28 mouse cellular contexts compared by ENCODE assay signal in genomic region chr2:129218537-129219105, GRCm38 (mm10). TPM values are rescaled to one million over a fixed set of nuclear protein-coding genes. Genes with fewer than 3 reads are reported as not detected.
DNase-seq lines count a peak whose midpoint lies in the region; ATAC-seq and TF ChIP-seq lines count a peak whose summit lies in the region.
"Had no signal": no experiment of that assay in that cellular context is flagged by ENCODE, and none has a peak within 500 bp of the region (broad histone marks: within the 10 kb centered on the region; RNA-seq: fewer than 3 reads in every experiment).

No protein-coding gene starts in this region.

- H3K4me1 ChIP-seq in forebrain, postnatal 0 days (ENCODE audit: insufficient read depth): no peaks in the 10 kb centered on the region
- H3K4me1 ChIP-seq in forebrain, embryonic 11.5 days (replicated peaks; ENCODE audit: control insufficient read depth, insufficient read depth, low read length): no peaks in the 10 kb centered on the region
- H3K4me1 ChIP-seq in stomach, embryonic 14.5 days (ENCODE audit: control insufficient read depth, insufficient read depth, low read length): no peaks in the 10 kb centered on the region
- no peaks in the 10 kb centered on the region for H3K4me1 ChIP-seq in stomach, postnatal 0 days (replicated peaks; ENCODE audit: control insufficient read depth, insufficient read depth)
- H3K4me1 ChIP-seq: embryonic facial prominence, embryonic 10.5 days; embryonic facial prominence, embryonic 15.5 days; hindbrain, embryonic 13.5 days; midbrain, embryonic 13.5 days had no signal

- no peaks in the 10 kb centered on the region for H3K36me3 ChIP-seq in forebrain, postnatal 0 days (ENCODE audit: insufficient read depth)
- no peaks in the 10 kb centered on the region for H3K36me3 ChIP-seq in forebrain, embryonic 11.5 days (ENCODE audit: control insufficient read depth, insufficient read depth, low read length)
- H3K36me3 ChIP-seq in stomach, embryonic 14.5 days (ENCODE audit: control insufficient read depth, insufficient read depth, low read length): no peaks in the 10 kb centered on the region
- no peaks in the 10 kb centered on the region for H3K36me3 ChIP-seq in stomach, postnatal 0 days (ENCODE audit: control insufficient read depth, insufficient read depth, low read length)
- H3K36me3 ChIP-seq: embryonic facial prominence, embryonic 15.5 days; midbrain, embryonic 13.5 days had no signal

- no peaks in the 10 kb centered on the region for H3K9me3 ChIP-seq in forebrain, postnatal 0 days (ENCODE audit: low read length)
- H3K9me3 ChIP-seq in forebrain, embryonic 11.5 days (ENCODE audit: control insufficient read depth, low read length): no peaks in the 10 kb centered on the region
- no peaks in the 10 kb centered on the region for H3K9me3 ChIP-seq in stomach, embryonic 14.5 days (ENCODE audit: control insufficient read depth, low read depth, low read length)
- no peaks in the 10 kb centered on the region for H3K9me3 ChIP-seq in stomach, postnatal 0 days (ENCODE audit: control insufficient read depth, low read length)
- H3K9me3 ChIP-seq: embryonic facial prominence, embryonic 10.5 days; embryonic facial prominence, embryonic 15.5 days; hindbrain, embryonic 13.5 days; megakaryocyte, embryonic 14.5 days; midbrain, embryonic 13.5 days had no signal

- no peak overlapping the region for H3K9ac ChIP-seq in forebrain, postnatal 0 days
- H3K9ac ChIP-seq in forebrain, embryonic 11.5 days (ENCODE audit: low read length): no peak overlapping the region
- no peak overlapping the region for H3K9ac ChIP-seq in stomach, embryonic 14.5 days (replicated peaks; ENCODE audit: low read depth, low read length)
- H3K9ac ChIP-seq in stomach, postnatal 0 days (ENCODE audit: low read length): no peak overlapping the region
- H3K9ac ChIP-seq: embryonic facial prominence, embryonic 15.5 days; hindbrain, embryonic 13.5 days; liver, embryonic 14.5 days; midbrain, embryonic 13.5 days had no signal

- TF ChIP-seq CTCF in forebrain, postnatal 0 days (IDR thresholded peaks at IDR 0.05; ENCODE audit: low read depth): no peak
- TF ChIP-seq CTCF in stomach, postnatal 0 days (IDR thresholded peaks at IDR 0.05; ENCODE audit: low read depth): no peak

- H3K27ac ChIP-seq in forebrain, postnatal 0 days (ENCODE audit: low read depth, low read length): no peak overlapping the region
- no peak overlapping the region for H3K27ac ChIP-seq in forebrain, embryonic 11.5 days (ENCODE audit: low read depth, low read length)
- 0 out of 2 replicates have a peak overlapping the region, but pooled peaks have one; percentile 21 for H3K27ac ChIP-seq in stomach, embryonic 14.5 days (ENCODE audit: low read length)
- H3K27ac ChIP-seq in stomach, postnatal 0 days (replicated peaks): no peak overlapping the region
- H3K27ac ChIP-seq: embryonic facial prominence, embryonic 10.5 days; embryonic facial prominence, embryonic 15.5 days; hindbrain, embryonic 13.5 days; liver, embryonic 14.5 days; midbrain, embryonic 13.5 days had no signal

- no peaks in the 10 kb centered on the region for H3K27me3 ChIP-seq in forebrain, postnatal 0 days (ENCODE audit: insufficient read depth, low read length)
- no peaks in the 10 kb centered on the region for H3K27me3 ChIP-seq in forebrain, embryonic 11.5 days (ENCODE audit: control insufficient read depth, insufficient read depth, low read length)
- no peaks in the 10 kb centered on the region for H3K27me3 ChIP-seq in stomach, embryonic 14.5 days (ENCODE audit: control insufficient read depth, insufficient read depth, low read length)
- H3K27me3 ChIP-seq in stomach, postnatal 0 days (ENCODE audit: control insufficient read depth, insufficient read depth, low read length): no peaks in the 10 kb centered on the region
- H3K27me3 ChIP-seq: embryonic facial prominence, embryonic 15.5 days; hindbrain, embryonic 13.5 days; megakaryocyte, embryonic 14.5 days; midbrain, embryonic 13.5 days had no signal

- no peak for TF ChIP-seq EP300 in stomach, postnatal 0 days (optimal IDR thresholded peaks at IDR 0.05)

- DNase-seq in forebrain, postnatal 0 days: peak; percentile 11
- no peak for DNase-seq in forebrain, embryonic 11.5 days (ENCODE audit: low spot score)
- DNase-seq in layer of hippocampus, adult 9-11 months: peak; percentile 22
- DNase-seq in layer of hippocampus, adult 8-10 months (ENCODE audit: low spot score in 2 of 2): no peak
- DNase-seq in stomach, postnatal 0 days (ENCODE audit: low spot score): no peak
- DNase-seq: adrenal gland, postnatal 25 days; cerebellum, adult 2 months; cerebellum, postnatal 14 days; gastrocnemius, postnatal 10 days; heart, adult 18-20 months; heart, postnatal 4 days; kidney, adult 9 months; kidney, postnatal 10 days; lung, postnatal 36 days; right cerebral cortex, adult 18-20 months; spleen, adult 18-20 months; thymus, adult 2 months; thymus, postnatal 36 days had no signal

- peak; percentile 66 for ATAC-seq in forebrain, postnatal 0 days
- no peak for ATAC-seq in forebrain, embryonic 11.5 days (replicated peaks; ENCODE audit: low FRiP score)
- ATAC-seq in stomach, embryonic 14.5 days (ENCODE audit: insufficient number of reproducible peaks, insufficient read depth, low FRiP score, low read depth): no peak
- no peak for ATAC-seq in stomach, postnatal 0 days (ENCODE audit: low FRiP score, low TSS enrichment)
- no peak for ATAC-seq in megakaryocyte, adult 5-6 weeks (ENCODE audit: poor library complexity, severe bottlenecking)
- ATAC-seq: CD4-positive, CD25-positive, alpha-beta regulatory T cell, adult 4 months; midbrain, embryonic 13.5 days had no signal

- no peak overlapping the region for H3K4me3 ChIP-seq in forebrain, postnatal 0 days (ENCODE audit: low read depth, low read length)
- no peak overlapping the region for H3K4me3 ChIP-seq in forebrain, embryonic 11.5 days (ENCODE audit: low read depth, low read length)
- H3K4me3 ChIP-seq in stomach, embryonic 14.5 days (ENCODE audit: low read depth, low read length): no peak overlapping the region
- H3K4me3 ChIP-seq in stomach, postnatal 0 days (ENCODE audit: low read depth, low read length): no peak overlapping the region
- H3K4me3 ChIP-seq: embryonic facial prominence, embryonic 10.5 days; embryonic facial prominence, embryonic 15.5 days; hindbrain, embryonic 13.5 days; megakaryocyte, embryonic 14.5 days; midbrain, embryonic 13.5 days had no signal

- H3K4me2 ChIP-seq in forebrain, postnatal 0 days (ENCODE audit: low read depth): no peak overlapping the region
- H3K4me2 ChIP-seq in forebrain, embryonic 11.5 days (ENCODE audit: low read depth, low read length, severe bottlenecking): no peak overlapping the region
- H3K4me2 ChIP-seq in stomach, embryonic 14.5 days (replicated peaks; ENCODE audit: low read depth, low read length): no peak overlapping the region
- H3K4me2 ChIP-seq in stomach, postnatal 0 days (replicated peaks; ENCODE audit: low read depth): no peak overlapping the region
- H3K4me2 ChIP-seq: embryonic facial prominence, embryonic 15.5 days; heart, embryonic 11.5 days; hindbrain, embryonic 13.5 days; midbrain, embryonic 13.5 days had no signal

- WGBS in forebrain, postnatal 0 days: 57% methylated on average over 4 of the region's 4 CpGs
- WGBS in forebrain, embryonic 11.5 days: 79% methylated on average over 4 of the region's 4 CpGs
- 83% methylated on average over 4 of the region's 4 CpGs for WGBS in stomach, embryonic 14.5 days
- WGBS in stomach, postnatal 0 days: 80% methylated on average over 4 of the region's 4 CpGs

RNA-seq across cellular contexts. Expression of gene Slc20a1, which starts 20.1 kb away (rescaled TPM):
- 68.7 and 73.5 TPM in 2 replicates for total RNA-seq in forebrain, postnatal 0 days (2014; rRNA removed)
- polyA plus RNA-seq in forebrain, postnatal 0 days (2015; fragmentation: Nextera tagmentation; extraction: Ambion mirVana): 27.4 and 36.5 TPM in 2 replicates
- 70.7 and 72.8 TPM in 2 replicates for polyA plus RNA-seq in forebrain, embryonic 11.5 days (2014; fragmentation: Nextera tagmentation; extraction: Ambion mirVana)
- total RNA-seq in layer of hippocampus, adult 8-10 months (2022): 100 to 1,000 TPM; 143 to 159 (median 145) TPM
- 34.4 and 35.6 TPM in 2 replicates for polyA plus RNA-seq in stomach, embryonic 14.5 days (2014; fragmentation: Nextera tagmentation; extraction: Ambion mirVana)
- 8.9 TPM in 2 replicates for polyA plus RNA-seq in stomach, postnatal 0 days (2015; fragmentation: Nextera tagmentation; extraction: Ambion mirVana)
- total RNA-seq in megakaryocyte, adult 5-6 weeks (2015): 18.7 and 22.8 TPM in 2 replicates
- 52.4 and 70.8 TPM in 2 replicates for total RNA-seq in megakaryocyte, adult 5-6 weeks (2017)

Comparison
In these comparisons a context has a peak if more than half of its experiments do, and no peak if none do; other contexts are left out.
1. DNase-seq: peak in forebrain, postnatal 0 days (single experiment) and layer of hippocampus, adult 9-11 months (single experiment); none in forebrain, embryonic 11.5 days (single experiment), layer of hippocampus, adult 8-10 months (0 of 2) and stomach, postnatal 0 days (single experiment).